Mouse (Mus musculus) CH12.LX (cell line): ENCODE measurements at regions not wholly inside any gene's neighbourhood (a gene's known extent, or its start where the extent isn't known, plus 50 kb on each side); places are given as distances from the start of the nearest gene placed in this dataset.

ENCODE experiments used
- DNase-seq: peaks from one replicate; pipeline ENCODE4 v3.0.0-alpha.2; 2013; ENCODE audit errors: extremely low read depth
- H3K27ac ChIP-seq: 2 replicates; pipeline ENCODE4 v1.5.1; 2012; ENCODE audit warnings: low read depth, mild to moderate bottlenecking, control low read depth, moderate library complexity; ENCODE audit not compliant: insufficient read depth
- H3K27me3 ChIP-seq: replicated peaks from 2 replicates; pipeline ENCODE3; 2012; ENCODE audit warnings: inconsistent platforms
- H3K36me3 ChIP-seq, 2 experiments: replicated peaks in 1 of 2; 2 replicates each; pipeline versions ENCODE3 to v1.6.1; 2012; ENCODE audit warnings: inconsistent platforms in 1 of 2, low read length in 1 of 2, mild to moderate bottlenecking in 1 of 2, mixed read lengths in 1 of 2, moderate library complexity in 1 of 2; ENCODE audit not compliant: control insufficient read depth in 1 of 2, insufficient read depth in 1 of 2
- H3K4me1 ChIP-seq, 2 experiments: 2 replicates each; pipeline ENCODE4 v1.6.1; 2012; ENCODE audit warnings: inconsistent platforms in 1 of 2, moderate library complexity in 1 of 2; ENCODE audit not compliant: insufficient read depth in 2 of 2, control insufficient read depth in 1 of 2
- H3K4me2 ChIP-seq: 2 replicates; pipeline ENCODE4 v1.6.1; 2012; ENCODE audit warnings: low read depth, mild to moderate bottlenecking, control low read depth; ENCODE audit not compliant: poor library complexity, insufficient read depth, severe bottlenecking
- H3K4me3 ChIP-seq, 3 experiments: fragments of 150-350 bp in 1 of 3; sonication (generic) in 1 of 3; replicated peaks in 1 of 3; 2 replicates each; pipeline versions ENCODE3 to v1.5.1; 2011 to 2012; ENCODE audit warnings: low read depth in 2 of 3, low read length in 2 of 3, mild to moderate bottlenecking in 2 of 3, moderate library complexity in 2 of 3, control low read depth in 1 of 3, improper control_type of control experiment in 1 of 3, inconsistent platforms in 1 of 3, mixed read lengths in 1 of 3; ENCODE audit not compliant: poor library complexity in 1 of 3
- H3K79me2 ChIP-seq: replicated peaks from 2 replicates; pipeline ENCODE4 v1.6.1; 2012; ENCODE audit warnings: mild to moderate bottlenecking, moderate library complexity; ENCODE audit not compliant: control insufficient read depth, poor library complexity, insufficient read depth, severe bottlenecking; ENCODE audit errors: extremely low read depth
- H3K9ac ChIP-seq: 2 replicates; pipeline ENCODE4 v1.6.1; 2012; ENCODE audit warnings: low read depth, mild to moderate bottlenecking, control low read depth, moderate library complexity; ENCODE audit not compliant: insufficient read depth
- H3K9me3 ChIP-seq: replicated peaks from 2 replicates; pipeline ENCODE3; 2012; ENCODE audit warnings: low read length, inconsistent platforms, mixed read lengths
- BHLHE40 ChIP-seq: IDR thresholded peaks from 2 replicates; pipeline ENCODE4 v1.6.1; 2011; ENCODE audit warnings: mild to moderate bottlenecking, low read depth, low read length, improper control_type of control experiment
- CHD1 ChIP-seq: IDR thresholded peaks from 2 replicates; pipeline ENCODE4 v1.6.1; 2012; ENCODE audit warnings: low read depth, low read length, improper control_type of control experiment, inconsistent platforms
- CHD2 ChIP-seq: IDR thresholded peaks from 2 replicates; pipeline ENCODE4 v1.6.1; 2011; ENCODE audit warnings: low read length, improper control_type of control experiment
- CTCF ChIP-seq, 2 experiments: IDR thresholded peaks in 1 of 2; conservative IDR thresholded peaks in 1 of 2; 2 replicates each; pipeline ENCODE4 v1.5.1; 2011 to 2012; ENCODE audit warnings: low read depth in 2 of 2, low read length in 2 of 2, improper control_type of control experiment in 1 of 2, inconsistent platforms in 1 of 2, mild to moderate bottlenecking in 1 of 2, moderate library complexity in 1 of 2
- E2F4 ChIP-seq: IDR thresholded peaks from 2 replicates; pipeline ENCODE4 v1.6.1; 2011; ENCODE audit warnings: low read depth, low read length, improper control_type of control experiment; ENCODE audit not compliant: insufficient replicate concordance
- ELF1 ChIP-seq: IDR thresholded peaks from 2 replicates; pipeline ENCODE4 v1.6.1; 2014; ENCODE audit warnings: low read depth, mild to moderate bottlenecking, inconsistent platforms, low read length, improper control_type of control experiment
- EP300 ChIP-seq: IDR thresholded peaks from 2 replicates; pipeline ENCODE4 v1.6.1; 2011; ENCODE audit warnings: low read length, improper control_type of control experiment
- ETS1 ChIP-seq: conservative IDR thresholded peaks from 2 replicates; pipeline ENCODE4 v1.6.1; 2012; ENCODE audit warnings: low read depth, mild to moderate bottlenecking, inconsistent platforms, low read length, improper control_type of control experiment, moderate library complexity
- GABPA ChIP-seq: IDR thresholded peaks from 2 replicates; pipeline ENCODE4 v1.6.1; 2012; ENCODE audit warnings: low read depth, low read length, improper control_type of control experiment, inconsistent platforms; ENCODE audit not compliant: insufficient replicate concordance
- HCFC1 ChIP-seq: IDR thresholded peaks from 2 replicates; pipeline ENCODE4 v1.6.1; 2012; ENCODE audit warnings: low read depth, mild to moderate bottlenecking, inconsistent platforms, low read length, improper control_type of control experiment
- IRF4 ChIP-seq: IDR thresholded peaks from 2 replicates; pipeline ENCODE4 v1.6.1; 2014; ENCODE audit warnings: low read depth, mild to moderate bottlenecking, inconsistent platforms, low read length, improper control_type of control experiment
- JUN ChIP-seq: IDR thresholded peaks from 2 replicates; pipeline ENCODE4 v1.6.1; 2011; ENCODE audit warnings: low read depth, mild to moderate bottlenecking, low read length, improper control_type of control experiment, moderate library complexity; ENCODE audit not compliant: insufficient read depth
- JUND ChIP-seq: conservative IDR thresholded peaks from 2 replicates; pipeline ENCODE4 v1.6.1; 2011; ENCODE audit warnings: low read depth, low read length, improper control_type of control experiment
- KAT2A ChIP-seq: IDR thresholded peaks from 2 replicates; pipeline ENCODE4 v1.6.1; 2012; ENCODE audit warnings: low read length, improper control_type of control experiment, inconsistent platforms; ENCODE audit not compliant: insufficient replicate concordance
- MAFK ChIP-seq: IDR thresholded peaks from 2 replicates; pipeline ENCODE4 v1.6.1; 2011; ENCODE audit warnings: low read length, improper control_type of control experiment; ENCODE audit not compliant: insufficient replicate concordance
- MAX ChIP-seq: IDR thresholded peaks from 2 replicates; pipeline ENCODE4 v1.6.1; 2011; ENCODE audit warnings: low read length, improper control_type of control experiment
- MAZ ChIP-seq: IDR thresholded peaks from 2 replicates; pipeline ENCODE4 v1.6.1; 2012; ENCODE audit warnings: low read depth, mild to moderate bottlenecking, inconsistent platforms, low read length, improper control_type of control experiment, moderate library complexity
- MYC ChIP-seq: IDR thresholded peaks from 2 replicates; pipeline ENCODE4 v1.6.1; 2011; ENCODE audit warnings: low read depth, mild to moderate bottlenecking, improper control_type of control experiment, low read length
- PAX5 ChIP-seq: IDR thresholded peaks from 2 replicates; pipeline ENCODE4 v1.6.1; 2012; ENCODE audit warnings: low read length, inconsistent platforms, mixed read lengths
- POLR2A ChIP-seq: IDR thresholded peaks from 2 replicates; pipeline ENCODE4 v1.6.1; 2011; ENCODE audit warnings: low read depth, mild to moderate bottlenecking, improper control_type of control experiment, low read length
- POLR2AphosphoS2 ChIP-seq: IDR thresholded peaks from 2 replicates; pipeline ENCODE4 v1.6.1; 2011; ENCODE audit warnings: low read depth, low read length, improper control_type of control experiment
- RCOR1 ChIP-seq: conservative IDR thresholded peaks from 2 replicates; pipeline ENCODE4 v1.6.1; 2012; ENCODE audit warnings: low read depth, mild to moderate bottlenecking, inconsistent platforms, low read length, improper control_type of control experiment
- SIN3A ChIP-seq: IDR thresholded peaks from 2 replicates; pipeline ENCODE4 v1.6.1; 2012; ENCODE audit warnings: low read length, improper control_type of control experiment, inconsistent platforms
- SMC3 ChIP-seq: IDR thresholded peaks from 2 replicates; pipeline ENCODE4 v1.6.1; 2011; ENCODE audit warnings: low read depth, low read length, improper control_type of control experiment
- TBP ChIP-seq: conservative IDR thresholded peaks from 2 replicates; pipeline ENCODE4 v1.6.1; 2011; ENCODE audit warnings: low read depth, low read length, improper control_type of control experiment
- TCF12 ChIP-seq: IDR thresholded peaks from 2 replicates; pipeline ENCODE4 v1.6.1; 2014; ENCODE audit warnings: low read depth, mild to moderate bottlenecking, inconsistent platforms, low read length, improper control_type of control experiment
- UBTF ChIP-seq: IDR thresholded peaks from 2 replicates; pipeline ENCODE4 v1.6.1; 2012; ENCODE audit warnings: low read depth, mild to moderate bottlenecking, inconsistent platforms, low read length, improper control_type of control experiment, moderate library complexity
- USF1 ChIP-seq: IDR thresholded peaks from 2 replicates; pipeline ENCODE4 v1.6.1; 2014; ENCODE audit warnings: low read depth, mild to moderate bottlenecking, inconsistent platforms, low read length, improper control_type of control experiment
- USF2 ChIP-seq: conservative IDR thresholded peaks from 2 replicates; pipeline ENCODE4 v1.6.1; 2011; ENCODE audit warnings: low read depth, low read length, improper control_type of control experiment
- ZC3H11A ChIP-seq: IDR thresholded peaks from 2 replicates; pipeline ENCODE4 v1.6.1; 2012; ENCODE audit warnings: low read depth, mild to moderate bottlenecking, inconsistent platforms, low read length, improper control_type of control experiment
- ZMIZ1 ChIP-seq: IDR thresholded peaks from 2 replicates; pipeline ENCODE4 v1.6.1; 2012; ENCODE audit warnings: low read depth, mild to moderate bottlenecking, inconsistent platforms, low read length, improper control_type of control experiment
- dilution Hi-C: fragments of 300-500 bp; cut with MboI; formaldehyde crosslinking; loops from 2 replicates; pipeline ENCODE4 v1.14.3; 2020; ENCODE audit warnings: low sequenced_read_pairs; ENCODE audit not compliant: extremely low pct_unique_long_range_greater_than_20kb, extremely low pct_ligation_motif_present
- in situ Hi-C: fragments of 300-500 bp; cut with MboI; formaldehyde crosslinking; loops from 3 replicates; pipeline ENCODE4 v1.14.3; 2019; ENCODE audit warnings: low sequenced_read_pairs, low pct_ligation_motif_present, low pct_unique_long_range_greater_than_20kb, mixed read lengths

DNA sequence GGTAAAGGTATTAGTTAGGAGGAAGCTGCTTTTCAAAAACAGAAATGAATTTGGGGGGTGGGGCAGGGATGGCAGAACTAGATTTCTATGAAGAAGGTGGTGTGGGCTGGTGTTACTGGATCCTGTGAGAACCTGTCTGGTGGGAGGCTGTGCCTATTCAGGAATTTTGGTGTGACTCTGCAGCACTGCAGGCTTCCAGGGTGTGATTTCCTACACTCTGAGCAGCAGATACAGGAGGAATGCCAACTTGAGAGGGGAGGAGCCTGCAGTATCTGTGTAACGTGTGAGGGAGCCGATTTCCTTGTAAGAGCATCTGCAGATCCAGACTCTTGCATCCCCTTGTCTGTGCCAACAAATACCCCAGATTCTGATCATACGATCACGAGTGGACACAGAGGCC, 231.1 kb downstream of the Gadd45g start:
- Histone ChIP-seq H3K36me3 (no peaks in the 10 kb centered on the region), H3K4me1 (peaks cover 13 to 45% of the 10 kb centered on the region in 2 experiments), H3K9me3 (no peaks in the 10 kb centered on the region), H3K4me3 (no peak overlapping the region)
- in situ Hi-C loops = no loop called here
- TF ChIP-seq MYC = no peak
- no peak for TF ChIP-seq ETS1
- TF ChIP-seq GABPA = no peak
- no peak for TF ChIP-seq E2F4
- TF ChIP-seq ELF1 = no peak
- TF ChIP-seq USF2 = no peak
- TF ChIP-seq MAZ = no peak
- no peak for TF ChIP-seq BHLHE40
- no peak for TF ChIP-seq MAFK
- TF ChIP-seq KAT2A = no peak
- no peak for TF ChIP-seq JUND
- TF ChIP-seq ZC3H11A = no peak
- no peak for TF ChIP-seq JUN
- TF ChIP-seq ZMIZ1 = no peak
- TF ChIP-seq CHD1 = no peak
- no peak for TF ChIP-seq CTCF (conservative IDR thresholded peaks at IDR 0.05 in 1 of 2, IDR thresholded peaks at IDR 0.05 in 1 of 2; ENCODE audit: low read depth in 2 of 2, low read length in 2 of 2)
- TF ChIP-seq, all 38 proteins: peak for 0
- dilution Hi-C loops = no loop called here
- H3K9ac ChIP-seq = no peak overlapping the region
- no peak overlapping the region for H3K4me2 ChIP-seq
- DNase-seq = no peak
- H3K79me2 ChIP-seq = no peaks in the 10 kb centered on the region
- H3K27me3 ChIP-seq = no peaks in the 10 kb centered on the region
- no peak overlapping the region for H3K27ac ChIP-seq

DNA sequence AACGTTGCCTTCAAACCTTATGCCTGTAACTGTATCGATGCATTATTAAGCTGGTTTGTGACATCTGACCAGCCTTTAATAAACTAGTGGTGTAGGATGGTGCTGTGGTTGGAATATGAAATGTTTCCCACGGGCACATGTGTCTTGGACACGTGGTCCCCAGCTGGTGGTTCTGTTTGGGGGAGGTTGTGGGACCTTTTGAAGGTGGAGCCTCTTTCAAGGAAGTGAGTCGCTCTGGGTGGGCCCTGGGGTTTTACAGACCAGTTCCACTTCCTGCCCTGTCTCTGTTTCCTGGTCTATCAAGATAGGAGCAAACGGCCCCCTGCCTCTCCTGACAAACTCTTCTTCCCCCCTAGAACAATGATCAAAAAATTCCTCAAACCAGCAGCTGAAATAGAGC, 232.1 kb downstream of the Gadd45g start:
- in situ Hi-C loops (no loop called here), dilution Hi-C loops (no loop called here)
- H3K4me1 ChIP-seq = peaks cover 20 to 55% of the 10 kb centered on the region in 2 experiments
- no peak overlapping the region for H3K4me2 ChIP-seq
- no peak overlapping the region for H3K4me3 ChIP-seq
- H3K27me3 ChIP-seq = no peaks in the 10 kb centered on the region
- no peak overlapping the region for H3K9ac ChIP-seq
- no peaks in the 10 kb centered on the region for H3K36me3 ChIP-seq
- H3K9me3 ChIP-seq = no peaks in the 10 kb centered on the region
- DNase-seq = peak; percentile 77
- H3K27ac ChIP-seq = peak overlapping the region; percentile 31; the same call in 1 of the 2 replicates
- H3K79me2 ChIP-seq = no peaks in the 10 kb centered on the region
- TF ChIP-seq ZC3H11A (no peak), TBP (0 out of 2 replicates have a peak, but pooled peaks have one; percentile 25), CHD1 (no peak), MAX (peak; percentile 98), SIN3A (peak; percentile 43), CHD2 (peak; percentile 35; the same call in 1 of the 2 replicates), POLR2AphosphoS2 (no peak), SMC3 (no peak; the same call in 1 of the 2 replicates), ETS1 (peak; percentile 90), KAT2A (no peak), PAX5 (no peak), HCFC1 (peak; percentile 55), MAFK (no peak), TCF12 (peak; percentile 41; the same call in 1 of the 2 replicates), USF1 (peak; percentile 81), JUND (no peak), ELF1 (peak; percentile 88), E2F4 (no peak), IRF4 (peak; percentile 77), JUN (no peak), GABPA (no peak), UBTF (no peak), RCOR1 (no peak), BHLHE40 (peak; percentile 81), CTCF (conservative IDR thresholded peaks at IDR 0.05 in 1 of 2, IDR thresholded peaks at IDR 0.05 in 1 of 2; ENCODE audit: low read depth in 2 of 2, low read length in 2 of 2) (no peak), POLR2A (no peak), MYC (peak; percentile 98), EP300 (peak; percentile 61)
